Mouse (Mus musculus) cerebellum, postnatal 14 days (tissue): Measurements from ENCODE around the gene Nkd1.

Source experiments
- DNase-seq, 2 experiments: peaks; one replicate each; pipeline ENCODE4 v3.0.0; 2021; ENCODE audit warnings: mixed read lengths in 2 of 2

Nkd1 gene

DNA sequence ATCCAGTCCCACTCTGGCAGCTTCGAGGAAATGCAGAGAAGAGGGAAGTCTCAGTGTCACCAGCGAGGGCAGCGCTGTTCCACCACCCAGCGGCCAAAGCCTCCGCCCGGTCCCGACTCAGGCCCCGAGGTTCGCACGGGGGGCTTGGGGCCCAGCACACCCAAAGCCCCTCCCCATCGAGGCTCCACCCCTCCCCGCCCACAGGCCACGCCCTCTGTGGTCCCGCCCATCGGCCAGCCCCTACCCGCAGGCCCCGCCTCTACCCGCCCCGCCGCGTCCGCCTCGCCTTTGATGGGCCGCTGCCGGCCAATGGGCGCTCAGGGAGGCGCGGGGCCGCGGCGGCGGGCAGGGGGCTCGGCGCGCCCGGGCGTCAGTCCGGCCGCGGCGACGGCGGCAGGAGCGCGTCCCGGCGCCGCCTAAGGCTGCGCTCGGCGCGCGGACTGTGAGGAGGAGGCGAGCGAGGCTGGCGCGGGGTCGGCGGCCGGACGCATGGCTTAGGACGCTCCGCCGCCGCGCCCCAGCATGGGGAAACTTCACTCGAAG is at the start of gene Nkd1:
Gene Nkd1 (plus strand): TSS at position 370 of the 543 bp plus-strand sequence.
- DNase-seq = peak; percentile 95 to 97

- DNase-seq = no peak
Measured at GRCm38 (mm10) chr8:88481290-88481689, 39.9 kb upstream of the Nkd1 start.

DNA sequence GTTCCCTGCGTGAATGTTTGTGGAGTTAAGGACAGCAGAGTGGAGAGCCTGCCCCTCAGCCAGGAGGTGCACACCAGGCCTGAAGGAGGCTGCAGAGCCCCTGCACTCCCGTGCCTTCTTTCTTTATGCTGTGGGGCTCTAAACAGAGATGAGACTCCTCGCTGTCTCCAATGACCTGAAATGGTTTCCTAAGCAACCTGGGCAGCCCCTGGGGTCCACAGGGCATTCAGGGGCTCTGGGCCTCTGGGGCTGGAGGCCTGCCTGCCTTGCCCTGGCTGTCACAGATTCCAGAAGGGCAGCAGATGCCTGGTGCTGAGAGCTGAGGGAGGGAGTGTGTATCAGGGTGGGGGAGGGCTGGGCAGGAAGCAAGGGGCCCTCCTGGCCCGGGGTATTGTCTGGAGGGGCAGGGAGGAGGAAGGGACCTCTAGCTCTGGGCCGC is 32.7 kb upstream of the Nkd1 start:
- DNase-seq = peak; percentile 35 to 37

GRCm38 (mm10) chr8:88494076-88494475 is 27.1 kb upstream of the Nkd1 start:
- DNase-seq = peak; percentile 51 to 69

GRCm38 (mm10) chr8:88495071-88495805 is 25.9 kb upstream of the Nkd1 start:
- peak; percentile 51 to 63 for DNase-seq

- DNase-seq = peak; percentile 39 to 42
Measured at GRCm38 (mm10) chr8:88502143-88502542, 19.0 kb upstream of the Nkd1 start.

DNA sequence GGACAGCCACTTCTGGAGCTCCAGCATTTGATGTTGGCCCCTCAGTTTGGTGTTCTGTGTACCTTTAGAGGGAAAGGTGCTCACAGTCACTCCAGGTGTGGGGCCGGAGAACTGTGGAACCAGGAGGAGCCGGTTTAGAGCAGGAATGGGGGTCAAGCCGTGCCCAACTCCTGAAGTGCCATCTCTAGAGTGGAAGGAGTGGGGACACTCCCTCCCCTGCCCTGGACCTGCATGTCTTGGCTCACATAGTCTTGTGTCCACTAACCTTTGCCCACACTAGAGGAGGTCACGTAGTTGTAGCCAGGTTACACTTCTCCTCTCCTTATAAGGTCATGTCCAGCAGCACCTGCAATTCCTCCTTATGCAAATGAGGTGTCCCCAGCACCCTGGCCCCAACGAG is 14.2 kb upstream of the Nkd1 start:
- DNase-seq = no peak

- DNase-seq = peak; percentile 56 to 71
Measured at GRCm38 (mm10) chr8:88511061-88511460, 10.1 kb upstream of the Nkd1 start.

DNA sequence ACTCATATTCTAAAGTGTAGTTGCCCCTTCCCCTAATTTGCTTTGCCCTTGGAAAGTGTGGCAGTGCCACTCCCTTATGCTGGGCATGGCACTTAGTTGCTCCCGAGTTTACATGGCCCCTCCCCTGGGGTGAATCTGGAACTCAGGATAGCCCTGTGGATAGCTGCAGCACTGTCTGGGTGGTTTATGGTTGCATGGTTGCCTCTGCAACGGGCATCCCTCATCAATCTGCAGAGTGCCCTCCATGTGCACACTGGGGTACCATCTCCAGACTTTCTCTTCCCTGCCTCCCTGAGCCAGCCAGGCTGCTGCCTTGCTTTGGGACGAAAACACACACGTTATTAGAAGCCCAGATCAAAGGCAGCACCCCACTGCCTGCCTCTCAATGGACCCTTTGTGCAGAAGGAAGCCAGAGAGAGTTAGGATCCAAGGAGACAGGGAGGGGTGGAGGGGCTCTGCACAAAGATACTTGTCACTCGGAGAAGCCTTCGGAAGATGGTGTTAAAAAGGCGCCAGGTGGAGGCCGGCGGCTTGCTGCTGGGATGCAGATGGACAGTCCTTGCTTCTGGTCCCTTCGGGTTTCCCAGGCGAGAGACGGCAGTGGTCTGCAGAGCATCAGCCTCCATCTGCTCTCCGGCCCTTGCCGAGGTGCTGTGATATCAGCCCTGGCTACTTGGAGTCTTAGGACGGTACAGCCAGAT is 8.9 kb upstream of the Nkd1 start:
- peak; percentile 75 to 79 for DNase-seq

DNA sequence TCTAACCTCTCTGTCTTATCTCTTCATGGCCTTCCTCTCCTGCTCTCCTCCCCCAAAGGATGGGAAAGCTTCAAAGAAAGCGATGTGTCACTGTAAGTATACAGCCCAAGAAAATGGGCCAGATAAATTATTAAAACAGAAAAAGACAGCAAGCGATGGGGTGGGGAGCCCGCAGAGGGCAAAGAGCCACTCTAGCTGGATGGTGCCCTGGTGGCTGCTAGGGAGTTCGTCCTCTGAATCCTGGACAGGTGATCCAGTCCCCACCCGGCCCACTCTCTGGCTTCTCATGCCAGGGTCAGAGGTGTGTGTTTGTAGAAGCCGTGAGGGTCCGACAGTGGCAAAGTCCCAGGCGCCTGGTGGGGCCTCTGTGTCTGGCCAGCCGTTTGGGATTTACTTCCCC is 3.1 kb upstream of the Nkd1 start:
- DNase-seq = no peak

DNA sequence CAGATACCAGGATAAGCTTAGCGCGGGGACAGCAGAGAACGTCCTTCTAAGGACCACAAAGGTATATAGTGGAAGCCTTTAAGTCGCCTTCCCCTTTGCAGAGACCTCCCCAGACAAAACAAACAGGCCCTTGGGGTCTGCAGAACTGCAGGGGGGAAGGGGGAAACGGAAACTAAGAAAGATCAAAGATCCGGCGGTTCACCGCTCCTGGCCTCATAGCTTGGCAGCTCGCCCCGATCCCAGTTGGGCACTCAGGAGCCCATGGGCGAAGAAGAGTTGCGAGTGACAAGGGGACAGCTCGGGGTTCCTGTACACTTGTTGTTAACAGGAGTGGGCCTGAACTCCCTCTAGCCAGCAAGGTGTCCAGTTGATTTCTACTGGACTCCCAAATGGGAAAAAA is 773 bp upstream of the Nkd1 start:
- DNase-seq = peak; percentile 62 to 69

DNA sequence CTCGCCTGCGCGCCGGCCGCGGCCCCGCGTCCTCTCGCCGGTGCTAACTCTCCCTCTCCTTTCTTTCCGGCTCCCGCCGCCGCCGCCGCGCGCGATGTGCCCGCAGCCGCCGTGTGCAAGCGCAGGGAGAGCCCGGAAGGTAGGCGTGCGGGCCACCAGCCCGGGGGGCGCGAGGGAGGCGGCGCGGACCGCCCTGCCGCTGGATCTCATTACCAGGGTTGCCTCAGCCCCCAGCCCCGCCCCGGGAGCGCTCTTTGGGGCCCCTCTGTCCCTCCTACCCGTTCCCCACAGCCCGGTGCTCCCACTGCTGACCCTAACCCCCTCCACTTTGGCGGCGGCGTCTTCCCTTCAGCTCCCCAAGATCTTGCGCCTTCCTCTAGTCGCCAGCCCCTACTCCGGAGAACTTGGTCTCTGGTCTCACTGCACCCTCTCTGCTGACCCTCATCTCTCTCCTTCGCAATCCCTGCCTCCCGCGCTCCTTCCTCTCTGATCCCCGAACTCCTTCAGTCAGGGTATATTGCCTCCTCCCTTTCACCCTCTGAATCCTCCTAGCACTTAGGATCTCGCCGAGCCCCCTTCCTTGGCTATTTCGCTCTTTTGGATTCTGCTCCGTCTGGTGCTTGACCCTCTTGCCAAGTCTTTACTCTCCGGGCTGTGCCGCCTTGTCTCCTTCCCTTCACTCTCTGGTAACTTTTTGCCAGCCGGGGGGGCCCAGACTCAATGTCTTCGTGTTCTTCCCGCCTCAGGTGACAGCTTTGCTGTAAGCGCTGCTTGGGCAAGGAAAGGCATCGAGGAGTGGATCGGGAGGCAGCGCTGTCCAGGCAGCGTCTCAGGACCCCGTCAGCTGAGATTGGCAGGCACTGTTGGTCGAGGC is 624 bp downstream of the Nkd1 start:
- peak; percentile 59 to 65 for DNase-seq

GRCm38 (mm10) chr8:88522433-88523030 is 1.4 kb downstream of the Nkd1 start:
- DNase-seq = peak; percentile 70 to 77

DNA sequence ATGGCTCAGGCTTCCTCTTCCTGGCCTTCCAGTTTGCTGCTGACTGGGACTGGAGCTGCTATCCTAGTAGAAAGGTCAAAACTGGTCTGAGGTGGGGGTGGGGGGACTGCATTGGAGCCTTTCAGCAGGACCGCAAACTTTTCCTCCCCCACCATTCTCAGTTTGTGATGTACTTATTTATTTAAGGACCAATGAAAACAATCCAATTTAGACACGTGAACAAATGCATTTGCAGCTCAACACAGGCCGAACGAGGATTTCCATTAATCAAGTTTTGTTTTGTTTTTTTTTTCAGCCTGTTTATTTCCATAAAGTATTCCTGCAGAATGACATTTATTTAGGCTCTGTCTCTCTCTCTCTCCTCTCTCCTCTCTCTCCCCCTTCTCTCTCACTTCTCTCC is 2.5 kb downstream of the Nkd1 start:
- DNase-seq = no peak

DNA sequence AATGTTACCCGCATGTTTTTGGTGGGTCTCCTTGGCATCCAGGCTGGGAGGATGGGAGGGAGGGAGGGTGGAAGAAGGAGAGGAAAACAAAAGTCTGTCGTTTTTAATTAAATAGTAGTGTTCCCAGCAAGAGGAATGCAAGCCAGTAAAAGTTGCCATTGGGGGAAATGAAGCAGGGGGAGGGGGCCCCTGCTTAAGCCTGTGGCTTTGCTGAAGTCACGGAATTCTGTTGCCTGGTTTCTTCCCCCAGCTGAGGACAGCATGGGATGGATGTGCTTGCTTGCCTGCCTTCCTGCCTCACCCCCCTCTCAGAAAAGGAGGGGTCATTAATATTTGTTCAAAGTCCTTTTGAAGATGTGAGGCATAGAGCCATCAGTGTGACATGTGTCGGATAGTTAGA is 3.0 kb downstream of the Nkd1 start:
- DNase-seq = no peak

- peak; percentile 73 to 83 for DNase-seq
Measured at GRCm38 (mm10) chr8:88524851-88525250, 3.7 kb downstream of the Nkd1 start.

DNA sequence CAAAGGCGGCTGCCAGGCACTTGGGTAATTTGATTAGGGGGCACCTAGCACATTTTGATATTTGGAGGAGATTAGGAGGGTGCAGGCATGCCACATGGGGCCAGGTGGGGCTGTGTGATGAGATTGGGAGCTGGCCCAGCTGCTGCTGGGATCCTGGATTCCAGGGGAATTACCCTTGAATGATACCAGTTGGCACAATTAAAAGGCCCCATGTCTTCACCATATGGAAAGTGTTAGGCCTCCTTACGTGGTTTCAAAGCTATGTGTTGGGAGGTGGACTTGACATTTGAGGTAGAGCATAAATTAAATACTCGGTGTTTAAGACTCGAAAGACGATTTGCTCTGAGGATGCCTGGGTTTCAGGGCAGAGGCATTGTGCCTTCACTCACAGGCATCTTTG is 5.1 kb downstream of the Nkd1 start:
- no peak for DNase-seq

GRCm38 (mm10) chr8:88528186-88528585 is 7.0 kb downstream of the Nkd1 start:
- no peak for DNase-seq

GRCm38 (mm10) chr8:88529798-88530197 is 8.6 kb downstream of the Nkd1 start:
- DNase-seq = no peak

DNA sequence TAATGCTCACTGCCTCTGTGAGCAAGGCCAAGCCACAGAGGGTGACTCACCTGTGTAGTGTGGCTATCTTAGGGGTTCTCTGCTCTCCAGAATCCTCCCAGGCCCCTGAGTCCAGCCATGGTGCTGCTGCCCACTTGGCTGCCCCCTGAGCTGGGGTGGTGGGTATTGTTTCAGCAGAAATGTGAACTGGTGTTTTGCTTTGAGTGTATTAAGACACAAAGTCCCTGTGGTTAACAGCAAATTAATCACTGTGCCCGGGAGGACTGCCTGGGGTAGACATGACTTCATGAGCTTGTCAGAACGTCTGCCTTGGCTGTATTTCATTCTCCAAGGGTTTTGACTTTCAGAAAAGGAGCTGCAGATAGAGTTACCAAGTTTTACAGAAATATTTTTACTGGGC is 15.9 kb downstream of the Nkd1 start:
- no peak for DNase-seq

GRCm38 (mm10) chr8:88537998-88538975 is 17.1 kb downstream of the Nkd1 start:
- no peak for DNase-seq
